Mouse (Mus musculus) 3134 (cell line): ENCODE data around the gene Samt1.
"Not testable (repeated sequence)": the region's sequence is repeated elsewhere in the genome, so short reads cannot be mapped to it uniquely, and the experiment has no call there.

Experiments used
- DNase-seq: peaks from one replicate; pipeline ENCODE4 v3.0.0-alpha.2; 2011; ENCODE audit warnings: low spot score; ENCODE audit not compliant: insufficient read length; ENCODE audit errors: extremely low read depth

Gene Samt1

DNA sequence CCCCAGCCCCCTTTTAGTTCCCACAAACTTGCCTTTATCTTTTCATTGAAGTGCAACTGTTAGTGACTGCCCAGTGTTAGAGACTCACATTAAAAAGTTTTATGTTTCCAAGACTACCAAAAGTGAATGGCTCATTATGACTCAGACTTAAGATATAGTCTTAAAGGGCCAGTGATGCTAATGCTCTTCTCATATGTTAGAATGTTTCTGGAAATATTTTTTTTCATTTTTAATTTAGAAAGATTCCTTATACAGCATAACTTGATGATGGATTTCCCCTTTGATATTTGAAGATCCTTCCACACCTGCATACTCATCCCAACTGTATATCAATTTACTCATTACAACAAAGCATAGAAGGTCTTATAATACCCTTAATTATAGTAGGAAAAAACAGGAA lies at the start of gene Samt1:
TSS of gene Samt1 (minus strand) at position 101 of the 400 bp plus-strand sequence.
- not testable (repeated sequence) for DNase-seq

DNA sequence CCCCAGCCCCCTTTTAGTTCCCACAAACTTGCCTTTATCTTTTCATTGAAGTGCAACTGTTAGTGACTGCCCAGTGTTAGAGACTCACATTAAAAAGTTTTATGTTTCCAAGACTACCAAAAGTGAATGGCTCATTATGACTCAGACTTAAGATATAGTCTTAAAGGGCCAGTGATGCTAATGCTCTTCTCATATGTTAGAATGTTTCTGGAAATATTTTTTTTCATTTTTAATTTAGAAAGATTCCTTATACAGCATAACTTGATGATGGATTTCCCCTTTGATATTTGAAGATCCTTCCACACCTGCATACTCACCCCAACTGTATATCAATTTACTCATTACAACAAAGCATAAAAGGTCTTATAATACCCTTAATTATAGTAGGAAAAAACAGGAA lies 42.5 kb upstream of the Samt1 start, which contains the start of gene Gm10057:
TSS of gene Gm10057 (minus strand) at position 101 of the 400 bp plus-strand sequence.
- not testable (repeated sequence) for DNase-seq

DNA sequence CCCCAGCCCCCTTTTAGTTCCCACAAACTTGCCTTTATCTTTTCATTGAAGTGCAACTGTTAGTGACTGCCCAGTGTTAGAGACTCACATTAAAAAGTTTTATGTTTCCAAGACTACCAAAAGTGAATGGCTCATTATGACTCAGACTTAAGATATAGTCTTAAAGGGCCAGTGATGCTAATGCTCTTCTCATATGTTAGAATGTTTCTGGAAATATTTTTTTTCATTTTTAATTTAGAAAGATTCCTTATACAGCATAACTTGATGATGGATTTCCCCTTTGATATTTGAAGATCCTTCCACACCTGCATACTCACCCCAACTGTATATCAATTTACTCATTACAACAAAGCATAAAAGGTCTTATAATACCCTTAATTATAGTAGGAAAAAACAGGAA lies 21.3 kb upstream of the Samt1 start, which contains the start of gene 4921511M17Rik:
TSS of gene 4921511M17Rik (minus strand) at position 101 of the 400 bp plus-strand sequence.
- DNase-seq, result not testable (repeated sequence)

DNA sequence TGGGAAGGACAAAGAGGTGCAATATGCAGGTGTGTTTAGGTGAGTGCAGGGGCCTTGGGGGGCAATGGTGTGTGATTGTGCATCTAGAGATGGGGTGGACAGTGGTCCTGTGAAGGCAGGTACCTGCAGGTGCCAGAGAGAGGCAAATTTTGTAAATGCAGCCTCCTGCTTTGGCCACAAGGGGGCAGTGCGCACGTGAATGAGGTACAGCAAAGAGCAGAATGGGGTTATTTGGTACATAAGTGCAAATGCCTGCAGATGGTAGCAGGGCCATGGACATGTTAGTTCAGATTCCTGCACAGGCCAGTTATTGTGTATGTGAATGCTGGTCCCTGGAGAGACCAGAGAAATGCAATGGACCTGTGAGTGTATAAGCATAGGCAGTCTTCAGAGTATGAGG lies 35.5 kb downstream of the Samt1 start:
- DNase-seq, result not testable (repeated sequence)

DNA sequence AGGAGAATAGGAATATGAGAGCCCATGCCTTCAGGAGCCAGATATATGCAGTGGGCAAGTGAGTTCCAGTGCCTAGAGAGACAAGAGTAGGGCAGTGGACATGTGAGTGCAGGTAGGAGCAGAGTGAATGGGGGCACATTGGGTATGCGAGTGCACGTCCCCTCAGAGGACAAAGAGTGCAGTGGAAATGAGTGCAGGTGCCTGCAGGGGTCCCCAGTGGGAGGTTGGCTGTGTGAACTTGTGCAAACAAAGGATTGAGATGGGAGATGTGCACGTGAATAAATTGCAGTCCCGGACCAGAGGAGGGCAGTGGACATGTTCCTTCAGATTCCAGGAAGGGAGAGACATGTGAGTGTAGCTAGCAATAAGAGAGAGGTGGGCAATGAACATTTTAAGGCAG lies 36.0 kb downstream of the Samt1 start:
- DNase-seq, result not testable (repeated sequence)

DNA sequence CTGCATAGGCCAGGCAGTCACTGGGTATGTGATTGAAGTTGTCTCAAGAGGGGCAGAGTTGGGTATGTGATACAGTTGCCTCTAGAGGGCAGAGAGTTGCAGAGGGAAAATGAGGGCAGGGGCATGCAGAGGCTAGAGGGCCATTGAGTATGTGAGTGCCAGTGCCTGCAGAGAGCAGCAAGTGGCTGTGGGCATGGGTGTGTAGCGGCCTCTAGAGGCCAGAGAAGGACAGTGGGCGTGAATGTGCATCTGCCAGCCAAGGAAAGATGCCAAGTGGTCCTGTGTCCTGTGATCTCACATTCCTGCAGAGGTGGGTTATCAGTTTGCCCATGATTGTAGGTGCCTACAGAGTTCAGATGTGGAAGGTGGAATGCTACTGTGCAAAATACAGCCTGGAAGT lies 38.0 kb downstream of the Samt1 start:
- DNase-seq, result no peak

DNA sequence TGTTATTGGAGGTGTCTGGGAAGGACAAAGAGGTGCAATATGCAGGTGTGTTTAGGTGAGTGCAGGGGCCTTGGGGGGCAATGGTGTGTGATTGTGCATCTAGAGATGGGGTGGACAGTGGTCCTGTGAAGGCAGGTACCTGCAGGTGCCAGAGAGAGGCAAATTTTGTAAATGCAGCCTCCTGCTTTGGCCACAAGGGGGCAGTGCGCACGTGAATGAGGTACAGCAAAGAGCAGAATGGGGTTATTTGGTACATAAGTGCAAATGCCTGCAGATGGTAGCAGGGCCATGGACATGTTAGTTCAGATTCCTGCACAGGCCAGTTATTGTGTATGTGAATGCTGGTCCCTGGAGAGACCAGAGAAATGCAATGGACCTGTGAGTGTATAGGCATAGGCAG lies 59.6 kb downstream of the Samt1 start:
- DNase-seq, result not testable (repeated sequence)
